Mouse (Mus musculus) liver, embryonic 14.5 days (tissue): ENCODE measurements around the gene Eif4e3. TPM values are rescaled to one million over a fixed set of nuclear protein-coding genes. Genes with fewer than 3 reads are reported as not detected.

ENCODE experiments used
- ATAC-seq: fragments of 200-750 bp; cut with Nextera tagmentation; 2 replicates; pipeline ENCODE4 v1.8.0; 2017; ENCODE audit warnings: moderate number of reproducible peaks, mild to moderate bottlenecking, moderate library complexity; ENCODE audit not compliant: insufficient read depth
- DNase-seq, 3 experiments: peaks; one replicate each; pipeline ENCODE4 v3.0.0-alpha.2; 2012 to 2013; ENCODE audit warnings: low read depth in 3 of 3, low spot score in 3 of 3
- H3K27ac ChIP-seq: fragments of 300-500 bp; sonication (generic); 2 replicates; pipeline ENCODE4 v1.5.1; 2014; ENCODE audit warnings: moderate library complexity, mild to moderate bottlenecking, control low read depth, inconsistent platforms
- H3K27me3 ChIP-seq: fragments of 300-500 bp; sonication (generic); 2 replicates; pipeline ENCODE4 v1.6.1; 2014; ENCODE audit warnings: mild to moderate bottlenecking, low read length, moderate library complexity; ENCODE audit not compliant: control insufficient read depth, insufficient read depth
- H3K36me3 ChIP-seq: fragments of 300-500 bp; sonication (generic); replicated peaks from 2 replicates; pipeline ENCODE4 v1.6.1; 2014; ENCODE audit warnings: low read depth; ENCODE audit not compliant: control insufficient read depth, insufficient read depth
- H3K4me1 ChIP-seq, 2 experiments: fragments of 200-500 bp in 1 of 2; fragments of 300-500 bp in 1 of 2; sonication (generic) in 1 of 2; replicated peaks; 2 replicates each; pipeline ENCODE4 v1.6.1; 2012 to 2014; ENCODE audit warnings: antibody characterized with exemption in 1 of 2, inconsistent platforms in 1 of 2, low read length in 1 of 2; ENCODE audit not compliant: control insufficient read depth in 2 of 2, insufficient read depth in 2 of 2
- H3K4me2 ChIP-seq: fragments of 300-500 bp; sonication (generic); 2 replicates; pipeline ENCODE4 v1.6.1; 2014; ENCODE audit warnings: low read depth, mild to moderate bottlenecking, control low read depth, moderate library complexity
- H3K4me3 ChIP-seq, 2 experiments: fragments of 200-500 bp in 1 of 2; fragments of 300-500 bp in 1 of 2; sonication (generic) in 1 of 2; 2 replicates each; pipeline ENCODE4 v1.5.1; 2012 to 2014; ENCODE audit warnings: low read depth in 2 of 2, low read length in 2 of 2, mild to moderate bottlenecking in 2 of 2, control low read depth in 1 of 2, inconsistent platforms in 1 of 2, moderate library complexity in 1 of 2; ENCODE audit not compliant: insufficient read depth in 1 of 2
- H3K9ac ChIP-seq: fragments of 300-500 bp; sonication (generic); replicated peaks from 2 replicates; pipeline ENCODE4 v1.6.1; 2014; ENCODE audit warnings: mild to moderate bottlenecking, control low read depth, moderate library complexity
- H3K9me3 ChIP-seq: fragments of 300-500 bp; sonication (generic); 2 replicates; pipeline ENCODE4 v1.6.1; 2016; ENCODE audit warnings: low read length, mixed read lengths; ENCODE audit not compliant: control insufficient read depth
- CTCF ChIP-seq: IDR thresholded peaks from 2 replicates; pipeline ENCODE4 v1.5.1; 2016; ENCODE audit warnings: antibody characterized with exemption, low read depth, control low read depth
- EP300 ChIP-seq: IDR thresholded peaks from 2 replicates; pipeline ENCODE4 v1.6.1; 2016; ENCODE audit warnings: antibody characterized with exemption, low read depth
- WGBS: fragments of 180-500 bp; shearing (Covaris S2); extraction: QIAGEN DNeasy Blood & Tissue Kit; methylation state at CpG from one replicate; pipeline ENCODE4 v1.1.7; 2014; ENCODE audit not compliant: insufficient replicate concordance; 5-methylcytosine and 5-hydroxymethylcytosine counted together
- polyA plus RNA-seq, 2 experiments: library from polyadenylated mRNA; depleted of rRNA in 1 of 2; stranded (reverse) in 1 of 2; unstranded in 1 of 2; fragments of >200 nt; fragmentation: Nextera tagmentation in 1 of 2; extraction: Ambion mirVana in 1 of 2; gene quantifications; 2 replicates each; pipeline versions ENCODE4 v1.2.1 to v1.2.3; 2012 to 2014

Eif4e3 gene
- polyA plus RNA-seq, 2 experiments, result 1.5 to 1.7 TPM

DNA sequence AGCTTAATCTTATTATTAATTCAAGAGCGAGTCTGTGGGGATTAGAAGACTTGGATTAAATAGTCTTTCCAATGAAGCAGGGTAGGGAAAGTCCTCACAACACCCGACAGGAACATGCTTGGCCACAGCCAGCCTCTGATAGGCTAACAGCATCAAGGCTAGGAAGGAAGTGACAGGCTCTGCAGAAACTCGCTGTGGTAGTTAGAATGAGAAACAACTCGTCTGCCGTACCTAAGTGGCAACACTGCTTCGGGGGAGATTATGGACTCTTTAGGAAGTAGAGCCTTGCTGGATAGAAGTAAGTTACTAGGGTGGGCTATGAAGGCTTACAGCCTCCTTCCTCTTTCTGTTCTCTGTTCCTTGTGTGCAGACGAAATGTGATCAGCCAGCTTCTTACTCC lies 11.1 kb downstream of the Eif4e3 start:
- 17% methylated on average over 7 of the region's 7 CpGs for WGBS
- no peak for TF ChIP-seq EP300
- TF ChIP-seq CTCF, result no peak
- Histone ChIP-seq H3K4me1 (no peaks in the 10 kb centered on the region), H3K4me3 (no peak overlapping the region), H3K27ac (no peak overlapping the region), H3K9me3 (no peaks in the 10 kb centered on the region), H3K9ac (no peak overlapping the region), H3K4me2 (peak overlapping the region; percentile 26), H3K27me3 (no peaks in the 10 kb centered on the region), H3K36me3 (no peaks in the 10 kb centered on the region)
- DNase-seq (no peak), ATAC-seq (no peak)

DNA sequence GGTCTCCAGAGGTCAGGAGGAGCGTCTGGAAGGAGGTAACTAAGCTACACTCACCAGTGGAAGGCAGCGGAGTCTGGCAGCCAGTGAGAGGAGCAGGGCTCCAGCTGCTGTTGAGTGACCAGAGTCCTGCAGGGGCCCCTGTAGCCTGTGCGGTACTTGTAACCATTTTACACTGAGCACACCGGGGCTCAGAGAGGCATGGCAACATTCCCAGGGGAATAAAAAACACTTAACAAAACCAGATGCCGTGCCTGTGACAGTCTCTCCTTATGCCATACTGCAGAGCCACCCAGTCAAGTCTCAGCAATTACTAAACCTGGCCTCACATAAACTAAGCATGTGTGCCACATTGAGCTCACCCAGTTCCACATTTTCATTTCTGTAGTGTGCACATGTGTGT lies 12.2 kb downstream of the Eif4e3 start:
- Histone ChIP-seq H3K27me3 (no peaks in the 10 kb centered on the region), H3K4me1 (no peaks in the 10 kb centered on the region), H3K9ac (no peak overlapping the region), H3K9me3 (no peaks in the 10 kb centered on the region), H3K27ac (no peak overlapping the region), H3K4me3 (no peak overlapping the region), H3K4me2 (no peak overlapping the region), H3K36me3 (no peaks in the 10 kb centered on the region)
- TF ChIP-seq EP300 (no peak), CTCF (no peak)
- DNase-seq (no peak), ATAC-seq (no peak)
- 67% methylated on average over 5 of the region's 5 CpGs for WGBS

DNA sequence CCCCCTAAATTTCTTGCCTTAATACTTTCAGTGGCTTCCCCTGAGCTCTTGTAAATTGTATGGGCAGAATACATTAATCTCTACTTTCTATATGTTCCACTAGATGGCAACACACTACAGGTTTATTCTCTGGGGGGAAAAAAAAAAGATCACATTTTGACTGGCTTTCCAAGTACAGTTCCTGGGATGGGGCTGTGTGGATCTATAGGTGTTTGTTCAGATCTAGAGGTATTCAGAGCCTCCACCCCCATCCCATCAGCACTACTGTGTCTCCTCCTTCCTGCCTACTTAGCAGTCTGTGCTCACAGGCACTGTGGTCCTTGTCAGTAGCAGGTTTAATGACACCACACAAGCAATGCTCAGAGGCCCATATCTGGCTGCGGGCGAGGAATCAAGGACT lies 14.2 kb downstream of the Eif4e3 start:
- Histone ChIP-seq H3K27me3 (no peaks in the 10 kb centered on the region), H3K9ac (no peak overlapping the region), H3K4me2 (no peak overlapping the region), H3K27ac (no peak overlapping the region), H3K9me3 (no peaks in the 10 kb centered on the region), H3K4me1 (no peaks in the 10 kb centered on the region), H3K4me3 (no peak overlapping the region), H3K36me3 (no peaks in the 10 kb centered on the region)
- WGBS, result 61% methylated on average over 2 of the region's 2 CpGs
- ATAC-seq (no peak), DNase-seq (no peak)
- TF ChIP-seq CTCF, result no peak
- TF ChIP-seq EP300, result no peak

DNA sequence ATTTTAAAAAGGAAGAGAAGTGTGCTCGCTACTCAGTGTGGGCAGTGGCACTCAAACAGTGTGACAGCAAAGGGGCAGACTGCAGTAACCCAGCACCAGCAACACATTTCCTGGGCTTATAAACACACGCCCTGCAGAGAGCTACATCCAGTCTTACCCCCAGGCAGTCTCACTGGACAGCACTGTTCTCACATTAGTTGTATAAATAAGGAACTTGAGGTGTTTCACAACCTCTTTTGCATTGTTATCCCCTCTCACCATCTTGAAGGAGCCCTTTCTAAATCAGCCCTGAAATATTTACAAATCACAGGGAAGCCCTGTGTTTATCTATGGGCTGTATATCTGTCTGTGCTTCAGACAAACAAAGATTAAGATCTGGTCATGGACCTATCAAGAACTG lies 17.3 kb downstream of the Eif4e3 start:
- Histone ChIP-seq H3K27ac (no peak overlapping the region), H3K9ac (no peak overlapping the region), H3K36me3 (no peaks in the 10 kb centered on the region), H3K4me1 (no peaks in the 10 kb centered on the region), H3K27me3 (no peaks in the 10 kb centered on the region), H3K4me2 (no peak overlapping the region), H3K4me3 (no peak overlapping the region), H3K9me3 (no peaks in the 10 kb centered on the region)
- 25% methylated on average over 2 of the region's 2 CpGs for WGBS
- TF ChIP-seq EP300, result no peak
- no peak for TF ChIP-seq CTCF
- ATAC-seq (no peak), DNase-seq (no peak)

DNA sequence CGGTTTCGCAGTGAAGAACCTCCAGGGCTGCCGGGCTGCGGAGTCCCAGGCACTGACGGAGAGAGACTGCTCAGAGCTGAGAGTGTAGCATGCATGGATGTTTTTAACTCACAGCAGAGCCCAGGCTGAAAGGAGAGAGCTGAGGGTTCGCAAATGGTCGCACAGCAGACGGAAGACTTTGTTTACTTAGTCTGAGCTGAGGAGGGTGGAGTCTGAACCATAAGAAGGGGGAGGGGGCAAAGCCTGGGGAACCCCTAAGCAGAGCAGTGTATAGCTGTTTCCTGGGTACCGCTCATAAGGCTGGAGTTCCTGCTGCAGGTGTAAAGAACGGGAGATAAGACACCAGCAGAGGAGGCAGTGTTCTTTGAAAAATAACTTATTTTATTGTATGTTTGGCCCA lies 20.2 kb downstream of the Eif4e3 start:
- H3K27ac ChIP-seq, result no peak overlapping the region
- no peak overlapping the region for H3K4me2 ChIP-seq
- WGBS, result 64% methylated on average over 10 of the region's 10 CpGs
- no peaks in the 10 kb centered on the region for H3K4me1 ChIP-seq
- H3K9me3 ChIP-seq, result no peaks in the 10 kb centered on the region
- no peak overlapping the region for H3K9ac ChIP-seq
- no peaks in the 10 kb centered on the region for H3K27me3 ChIP-seq
- H3K4me3 ChIP-seq, result no peak overlapping the region
- ATAC-seq, result no peak
- H3K36me3 ChIP-seq, result no peaks in the 10 kb centered on the region
- TF ChIP-seq CTCF (no peak), EP300 (no peak)
- DNase-seq, result no peak
